Mouse (Mus musculus) liver, adult 10 weeks (tissue): ENCODE results near the gene Lpin1. TPM values are rescaled to one million over a fixed set of nuclear protein-coding genes. Genes with fewer than 3 reads are reported as not detected.

Experiments used
- polyA plus RNA-seq: library from polyadenylated mRNA; stranded (reverse); fragments of 350-450 nt; fragmentation: Illumina TruSeq; extraction: RNeasy Lipid Tissue Mini Kit (QIAGEN cat#74804); gene quantifications from one replicate; pipeline ENCODE4 v1.2.3, GENCODE M21; 2014; ENCODE audit warnings: low read depth, low replicate concordance

Lpin1 gene
- polyA plus RNA-seq, result 5.4 TPM

GRCm38 (mm10) chr12:16610936-16611335, at the start of gene Lpin1:
TSS of gene Lpin1 (minus strand) at chr12:16610966.

GRCm38 (mm10) chr12:16653332-16654093, 42.7 kb upstream of the Lpin1 start, which contains the start of gene Ntsr2:
TSS of gene Ntsr2 (plus strand) at chr12:16653382.

Other genes with a start within 250 kb of the Lpin1 start
- not detected for gene Ntsr2, start 42.4 kb upstream of the Lpin1 start, polyA plus RNA-seq
- gene Greb1, start 189.9 kb upstream of the Lpin1 start, polyA plus RNA-seq, result not detected
- gene E2f6, start 200.0 kb upstream of the Lpin1 start, polyA plus RNA-seq, result 17.6 TPM